Mouse (Mus musculus): ENCODE measurements around the gene Setd7.

The Setd7 gene

GRCm38 (mm10) chr3:51517878-51518762 lies 42.6 kb downstream of the Setd7 start:
- no peak for DNase-seq

GRCm38 (mm10) chr3:51517467-51517866 lies 43.2 kb downstream of the Setd7 start:
- no peak for DNase-seq

GRCm38 (mm10) chr3:51511983-51512382 lies 48.7 kb downstream of the Setd7 start:
- DNase-seq = no peak

- peak; percentile 25 to 69 for DNase-seq
These were observed 49.8 kb downstream of the Setd7 start for GRCm38 (mm10) chr3:51510903-51511302.

- DNase-seq = no peak
These were observed 55.2 kb downstream of the Setd7 start for GRCm38 (mm10) chr3:51505465-51505864.

- DNase-seq = no peak
These were observed 56.2 kb downstream of the Setd7 start for GRCm38 (mm10) chr3:51504385-51504952.

- DNase-seq = no peak
These were observed 60.8 kb downstream of the Setd7 start for GRCm38 (mm10) chr3:51499876-51500275.

GRCm38 (mm10) chr3:51498659-51499058 lies 62.0 kb downstream of the Setd7 start:
- no peak for DNase-seq

- DNase-seq = no peak
These were observed 62.7 kb downstream of the Setd7 start for GRCm38 (mm10) chr3:51497978-51498377.

GRCm38 (mm10) chr3:51495646-51496045 lies 65.0 kb downstream of the Setd7 start:
- no peak for DNase-seq

GRCm38 (mm10) chr3:51494466-51494865 lies 66.2 kb downstream of the Setd7 start:
- DNase-seq = no peak

GRCm38 (mm10) chr3:51493272-51493838 lies 67.3 kb downstream of the Setd7 start:
- no peak for DNase-seq

- no peak for DNase-seq
These were observed 70.5 kb downstream of the Setd7 start for GRCm38 (mm10) chr3:51490088-51490753.

- DNase-seq = no peak
These were observed 74.0 kb downstream of the Setd7 start for GRCm38 (mm10) chr3:51486491-51487195.

GRCm38 (mm10) chr3:51485347-51485746 lies 75.3 kb downstream of the Setd7 start:
- no peak for DNase-seq

GRCm38 (mm10) chr3:51484370-51484769 lies 76.3 kb downstream of the Setd7 start:
- DNase-seq = no peak

GRCm38 (mm10) chr3:51483741-51484359 lies 76.8 kb downstream of the Setd7 start, which contains the start of gene Rab33b:
Gene Rab33b (plus strand): TSS chr3:51483920.
- peak; percentile 95 for DNase-seq

GRCm38 (mm10) chr3:51482781-51483180 lies 77.9 kb downstream of the Setd7 start:
- no peak for DNase-seq

GRCm38 (mm10) chr3:51481881-51482280 lies 78.8 kb downstream of the Setd7 start:
- no peak for DNase-seq

GRCm38 (mm10) chr3:51481059-51481458 lies 79.6 kb downstream of the Setd7 start:
- DNase-seq = peak in 1 of 2 experiments; percentile 55

GRCm38 (mm10) chr3:51479893-51480292 lies 80.8 kb downstream of the Setd7 start:
- DNase-seq = no peak

GRCm38 (mm10) chr3:51475706-51476105 lies 85.0 kb downstream of the Setd7 start:
- no peak for DNase-seq

Measured in spleen, adult 18-20 months (tissue).